Mouse (Mus musculus) midbrain, embryonic 16.5 days (tissue): Measurements from ENCODE around the gene Nmt2. TPM values are rescaled to one million over a fixed set of nuclear protein-coding genes. Genes with fewer than 3 reads are reported as not detected.

Experiments
- ATAC-seq: fragments of 200-750 bp; cut with Nextera tagmentation; 2 replicates; pipeline ENCODE4 v1.8.0; 2017; ENCODE audit warnings: moderate TSS enrichment
- H3K27ac ChIP-seq: fragments of 300-500 bp; sonication (generic); 2 replicates; pipeline ENCODE4 v1.5.1; 2014; ENCODE audit warnings: mild to moderate bottlenecking, low read length, mixed read lengths
- H3K27me3 ChIP-seq: fragments of 300-500 bp; sonication (generic); 2 replicates; pipeline ENCODE4 v1.6.1; 2014; ENCODE audit warnings: low read depth, low read length, mixed read lengths; ENCODE audit not compliant: control insufficient read depth, insufficient read depth
- H3K36me3 ChIP-seq: fragments of 300-500 bp; sonication (generic); 2 replicates; pipeline ENCODE4 v1.6.1; 2014; ENCODE audit warnings: mild to moderate bottlenecking, low read length, moderate library complexity, mixed read lengths; ENCODE audit not compliant: control insufficient read depth, insufficient read depth
- H3K4me1 ChIP-seq: fragments of 300-500 bp; sonication (generic); 2 replicates; pipeline ENCODE4 v1.6.1; 2014; ENCODE audit warnings: mild to moderate bottlenecking, low read length, mixed read lengths; ENCODE audit not compliant: control insufficient read depth, insufficient read depth
- H3K4me2 ChIP-seq: fragments of 300-500 bp; sonication (generic); 2 replicates; pipeline ENCODE4 v1.6.1; 2014; ENCODE audit warnings: mild to moderate bottlenecking, low read length, mixed read lengths
- H3K4me3 ChIP-seq: fragments of 300-500 bp; sonication (generic); 2 replicates; pipeline ENCODE4 v1.5.1; 2014; ENCODE audit warnings: low read depth, mild to moderate bottlenecking, low read length, moderate library complexity, mixed read lengths
- H3K9ac ChIP-seq: fragments of 300-500 bp; sonication (generic); 2 replicates; pipeline ENCODE4 v1.6.1; 2014; ENCODE audit warnings: low read depth, low read length, mixed read lengths
- H3K9me3 ChIP-seq: fragments of 300-500 bp; sonication (generic); replicated peaks from 2 replicates; pipeline ENCODE4 v1.6.1; 2014; ENCODE audit warnings: mild to moderate bottlenecking, low read length, mixed read lengths; ENCODE audit not compliant: control insufficient read depth, poor library complexity, severe bottlenecking
- WGBS: fragments of 180-500 bp; shearing (Covaris S2); extraction: QIAGEN DNeasy Blood & Tissue Kit; methylation state at CpG from one replicate; pipeline ENCODE4 v1.1.7; 2014; 5-methylcytosine and 5-hydroxymethylcytosine counted together
- polyA plus RNA-seq: library from polyadenylated mRNA; unstranded; fragments of >200 nt; fragmentation: Nextera tagmentation; extraction: Ambion mirVana; gene quantifications from 2 replicates; pipeline ENCODE4 v1.2.1, GENCODE M21; 2015

Nmt2 gene
- polyA plus RNA-seq, 1 experiment from 2014 or later, result 122 TPM

DNA sequence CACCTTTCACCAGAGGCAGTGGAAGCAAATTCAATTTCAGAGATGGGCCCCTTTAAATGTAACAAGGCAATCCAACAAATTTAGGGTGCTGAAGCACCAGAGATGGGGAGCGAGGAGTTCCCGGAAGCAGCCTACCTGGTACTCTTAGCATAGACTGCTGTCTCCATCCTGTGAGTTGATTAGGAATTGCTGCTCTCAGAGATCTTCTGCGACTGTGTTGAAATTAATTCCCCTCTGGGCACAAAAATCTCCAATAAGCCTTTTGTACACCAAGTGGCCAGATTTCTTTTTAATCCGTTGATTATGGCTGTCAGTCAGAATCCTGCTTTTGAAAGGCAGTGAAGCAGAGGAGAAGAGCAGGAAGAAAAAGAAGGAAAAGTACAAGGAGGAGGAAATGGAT, 81.1 kb downstream of the Nmt2 start:
- no peak for ATAC-seq
- H3K9me3 ChIP-seq, result no peaks in the 10 kb centered on the region
- H3K4me3 ChIP-seq, result no peak overlapping the region
- H3K27me3 ChIP-seq, result no peaks in the 10 kb centered on the region
- WGBS, result 28% methylated on average over 4 of the region's 4 CpGs
- H3K36me3 ChIP-seq, result no peaks in the 10 kb centered on the region
- H3K9ac ChIP-seq, result no peak overlapping the region
- no peak overlapping the region for H3K4me2 ChIP-seq
- no peaks in the 10 kb centered on the region for H3K4me1 ChIP-seq
- H3K27ac ChIP-seq, result no peak overlapping the region

Other genes starting within 250 kb of the Nmt2 start
- 44.0 and 48.0 TPM in 2 replicates for gene Fam171a1, start 170.0 kb upstream of the Nmt2 start, polyA plus RNA-seq
- 10.8 and 11.8 TPM in 2 replicates for gene Rpp38, start 48.4 kb downstream of the Nmt2 start, polyA plus RNA-seq
- gene Acbd7, start 52.0 kb downstream of the Nmt2 start, polyA plus RNA-seq, result 4.3 and 7.3 TPM in 2 replicates
- gene Olah, start 113.0 kb downstream of the Nmt2 start, polyA plus RNA-seq, result 0.13 and 0.14 TPM in 2 replicates
- 8.8 and 9.4 TPM in 2 replicates for gene Meig1, start 138.4 kb downstream of the Nmt2 start, polyA plus RNA-seq
- 6.6 and 9.7 TPM in 2 replicates for gene Dclre1c, start 139.9 kb downstream of the Nmt2 start, polyA plus RNA-seq
- 6.0 and 6.5 TPM in 2 replicates for gene Suv39h2, start 190.8 kb downstream of the Nmt2 start, polyA plus RNA-seq
- gene Gm45902, start 228.6 kb downstream of the Nmt2 start, polyA plus RNA-seq, result 8.1 and 8.7 TPM in 2 replicates
- 63.4 and 66.0 TPM in 2 replicates for gene Hspa14, start 228.6 kb downstream of the Nmt2 start, polyA plus RNA-seq
- 0.23 and 0.37 TPM in 2 replicates for gene Cdnf, start 228.8 kb downstream of the Nmt2 start, polyA plus RNA-seq